Mouse (Mus musculus): ENCODE measurements around the gene Prpf8.
A peak's percentile ranks its signal among the peaks of the same experiment; 100 is the strongest.

Gene Prpf8

DNA sequence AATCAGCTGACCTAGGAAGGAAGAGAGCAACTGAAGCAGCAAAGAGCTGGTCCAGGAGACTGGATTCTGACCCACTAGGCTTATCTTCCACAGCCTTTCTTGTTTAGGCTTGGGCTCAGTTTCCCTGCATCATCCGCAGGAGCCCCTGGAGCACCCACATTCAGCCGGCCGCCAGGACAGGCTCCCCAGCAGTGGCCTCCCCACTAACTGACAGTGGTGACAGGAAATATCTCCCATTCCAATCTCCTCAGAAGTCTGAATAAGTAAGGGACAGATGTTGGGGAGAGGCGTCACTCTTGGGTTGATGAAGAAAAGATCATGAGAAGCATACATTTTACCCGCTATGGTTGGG is 26.9 kb upstream of the Prpf8 start:
- DNase-seq (ENCODE audit: low spot score in 2 of 2): no peak

DNA sequence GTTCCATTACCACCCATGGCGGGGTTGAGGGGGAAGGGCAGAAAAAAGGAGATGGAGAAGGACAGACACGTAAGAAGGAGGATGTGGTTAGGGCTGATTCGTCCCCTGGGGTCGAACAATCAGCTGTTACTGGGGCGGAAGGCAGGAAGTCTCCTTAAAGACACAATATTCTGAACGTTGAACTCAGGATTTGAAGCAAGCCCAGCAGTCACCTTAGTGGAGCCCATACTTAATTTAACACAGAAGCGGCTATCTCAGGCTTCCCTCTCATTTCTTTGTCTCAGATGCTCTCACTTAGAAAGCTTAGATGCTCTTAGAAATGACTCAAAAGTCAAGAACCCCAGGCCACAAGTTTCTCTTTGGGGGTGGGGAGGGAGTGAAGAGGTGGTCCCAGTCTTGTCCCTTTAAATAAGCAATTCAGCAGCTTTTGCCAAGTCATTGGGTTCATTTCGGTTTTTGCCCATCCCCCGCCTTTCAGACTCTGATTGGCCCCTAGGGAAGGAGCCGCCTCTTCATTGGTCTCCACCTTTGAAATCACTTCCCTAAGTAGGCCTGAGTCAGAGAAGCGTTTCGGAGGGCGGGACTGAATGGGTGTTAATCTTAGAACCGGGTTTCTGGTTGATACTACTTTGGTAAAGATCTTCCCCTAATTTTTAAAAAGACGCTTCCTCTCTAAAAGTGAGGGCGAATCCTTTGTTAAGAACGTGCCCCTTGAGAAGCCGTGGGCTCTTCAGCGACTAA is 26.3 kb upstream of the Prpf8 start:
- DNase-seq (ENCODE audit: low spot score in 2 of 2): peak; percentile 91

DNA sequence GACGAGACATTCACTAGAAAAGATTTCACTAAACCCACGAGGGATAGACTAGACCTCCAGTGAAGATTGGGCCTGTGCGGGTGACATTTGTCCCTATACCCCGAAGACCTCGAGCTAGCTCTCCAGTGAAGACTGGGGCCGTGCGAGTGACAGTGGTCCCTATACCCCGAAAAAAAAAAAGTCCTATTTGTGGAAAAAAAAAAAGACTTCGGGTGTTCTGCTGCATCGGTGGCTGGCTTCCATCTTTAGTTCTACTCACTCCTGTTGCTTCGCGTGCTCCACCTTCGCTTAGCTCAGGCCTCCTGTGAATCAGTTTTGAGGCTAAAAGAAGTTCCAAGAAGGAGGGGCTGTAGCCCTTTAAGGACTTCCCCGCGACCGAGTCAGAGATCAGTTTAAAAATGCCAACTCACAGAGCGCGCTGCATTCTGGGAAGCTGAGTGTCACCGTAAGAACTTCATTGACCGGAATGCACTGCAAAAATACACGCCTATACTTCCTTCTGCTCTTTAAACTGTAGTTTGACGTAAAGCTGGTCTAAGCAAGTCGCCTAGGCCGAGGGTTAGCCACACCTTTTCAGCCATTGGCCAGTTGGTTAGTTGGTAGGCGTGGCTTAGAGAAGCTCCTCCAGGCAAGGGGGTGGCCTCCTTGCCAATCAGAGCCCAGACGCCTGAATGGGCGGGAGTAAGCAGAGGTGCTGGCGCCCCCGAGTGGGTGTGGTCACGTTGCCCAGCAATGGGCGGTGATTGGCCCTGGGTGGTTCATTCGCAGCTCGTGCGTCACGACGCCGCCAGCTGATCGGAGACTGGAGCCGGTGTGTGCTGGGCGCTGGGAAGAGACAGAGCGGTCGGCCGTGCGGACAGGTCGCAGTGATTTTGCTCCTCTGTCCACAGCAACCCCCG is 25.5 kb upstream of the Prpf8 start, which contains the start of gene Tlcd2:
Gene Tlcd2 (plus strand): TSS at position 872 of the 899 bp plus-strand sequence.
- peak; percentile 99 for DNase-seq (ENCODE audit: low spot score in 2 of 2)

DNA sequence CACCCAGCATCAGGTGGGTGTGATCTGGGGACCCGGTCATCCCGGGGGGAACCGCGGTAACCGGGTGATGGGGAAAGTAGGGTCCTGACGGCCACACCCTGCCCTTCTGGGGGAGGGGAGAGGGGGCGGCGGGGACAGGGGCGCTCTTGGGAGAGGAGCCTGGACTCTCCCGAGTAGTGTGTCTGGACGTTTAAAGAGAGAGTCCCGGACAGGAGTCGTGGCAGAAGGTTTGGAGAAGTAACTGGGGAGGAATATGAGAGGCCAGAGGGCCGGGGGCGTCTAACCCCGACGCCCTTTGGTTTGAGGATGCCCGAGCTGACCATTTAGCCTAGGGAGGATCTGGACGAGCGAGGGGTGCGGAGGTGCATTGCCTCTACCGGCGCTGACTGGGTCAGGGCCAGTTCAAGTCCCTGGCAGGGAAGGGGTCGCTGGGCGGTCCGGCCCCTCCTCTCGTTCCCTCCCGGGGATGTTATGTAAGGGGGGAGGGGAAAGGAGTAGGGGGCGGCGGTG is 24.8 kb upstream of the Prpf8 start:
- no peak for DNase-seq (ENCODE audit: low spot score in 2 of 2)

DNA sequence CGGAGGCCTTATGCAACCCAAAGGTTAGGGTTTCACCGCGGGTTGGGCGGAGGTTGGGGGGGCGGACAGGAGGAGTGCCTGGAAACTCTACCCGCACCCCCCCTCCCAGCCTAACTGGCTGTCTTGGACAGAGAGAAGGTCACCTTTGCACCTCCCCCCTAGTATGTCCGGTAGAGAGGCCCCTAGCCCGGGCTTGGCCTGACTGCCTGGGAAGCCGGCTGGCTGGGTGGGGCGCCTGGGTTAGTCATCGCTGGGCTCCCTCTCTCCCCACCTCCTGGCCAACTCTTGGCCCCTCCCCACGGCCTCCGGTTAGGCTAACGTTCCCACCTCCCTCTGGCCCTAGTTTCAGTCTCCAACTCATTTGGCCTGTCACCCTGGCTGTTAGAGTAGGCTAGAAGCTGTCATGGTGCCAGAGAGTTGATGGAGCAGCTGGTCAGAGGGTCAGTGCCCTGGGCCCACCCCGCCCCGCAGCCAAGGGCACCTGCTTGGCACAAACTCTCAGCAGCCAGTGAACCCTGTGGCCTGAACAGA is 24.3 kb upstream of the Prpf8 start:
- no peak for DNase-seq (ENCODE audit: low spot score in 2 of 2)

DNA sequence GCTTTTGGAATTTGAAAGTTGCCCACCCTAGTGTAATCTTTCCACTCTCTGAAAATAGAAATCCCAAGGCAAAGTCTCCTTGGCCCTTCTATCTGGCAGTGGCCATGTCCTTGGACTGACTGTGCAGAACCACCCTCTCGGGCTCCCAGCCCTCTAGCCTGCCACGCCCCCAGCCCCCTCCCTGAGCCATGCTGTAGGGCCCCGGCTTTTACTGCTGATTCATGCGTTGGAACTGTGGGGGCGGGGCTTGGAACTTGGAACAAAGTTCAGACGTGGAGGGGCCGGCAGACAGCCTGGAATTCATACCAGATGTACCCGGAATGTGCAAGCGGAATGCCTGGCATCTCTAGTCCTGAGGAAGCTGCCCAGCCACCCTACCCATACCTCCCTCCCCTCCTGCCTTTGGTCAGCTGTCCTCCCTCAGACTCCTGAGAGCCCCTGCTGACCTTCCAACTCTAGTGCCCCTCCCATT is 23.7 kb upstream of the Prpf8 start:
- DNase-seq (ENCODE audit: low spot score in 2 of 2): peak; percentile 59

DNA sequence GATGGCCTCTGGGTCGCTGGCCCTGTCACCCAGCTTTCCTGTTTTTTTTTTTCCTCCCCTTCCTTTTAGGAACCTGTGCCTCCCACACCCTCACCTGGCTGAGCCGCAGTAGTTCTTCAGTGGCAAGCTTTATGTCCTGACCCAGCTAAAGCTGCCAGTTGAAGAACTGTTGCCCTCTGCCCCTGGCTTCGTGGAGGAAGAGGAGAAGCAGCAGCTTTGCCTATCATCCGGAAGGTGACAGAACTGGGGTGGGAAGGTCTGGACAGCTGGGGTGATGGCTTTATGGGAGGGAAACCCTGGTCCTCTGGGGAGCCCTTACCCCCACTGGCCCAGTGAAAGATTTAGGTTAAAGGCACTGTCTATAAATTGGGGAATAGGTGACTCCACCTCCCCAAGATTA is 23.0 kb upstream of the Prpf8 start:
- DNase-seq (ENCODE audit: low spot score in 2 of 2): no peak

DNA sequence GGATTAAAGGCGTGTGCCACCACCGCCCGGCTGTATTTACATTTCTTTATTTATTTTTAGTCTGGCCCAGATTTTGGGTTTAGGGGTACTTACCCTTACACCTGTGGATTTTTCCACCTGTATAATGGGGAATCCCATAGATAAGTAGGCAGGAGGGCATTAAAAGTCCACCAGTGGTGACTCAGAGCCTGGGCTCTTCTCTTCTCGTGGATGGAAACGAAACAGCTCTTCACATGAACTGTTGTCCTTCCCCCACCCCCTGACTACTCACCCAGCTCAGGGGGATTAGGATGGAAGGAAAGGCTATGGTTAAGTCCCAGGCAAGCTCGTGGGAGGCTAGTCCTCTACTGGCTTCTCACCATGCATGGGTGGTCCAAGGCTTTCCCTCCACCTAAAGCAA is 22.2 kb upstream of the Prpf8 start:
- no peak for DNase-seq (ENCODE audit: low spot score in 2 of 2)

DNA sequence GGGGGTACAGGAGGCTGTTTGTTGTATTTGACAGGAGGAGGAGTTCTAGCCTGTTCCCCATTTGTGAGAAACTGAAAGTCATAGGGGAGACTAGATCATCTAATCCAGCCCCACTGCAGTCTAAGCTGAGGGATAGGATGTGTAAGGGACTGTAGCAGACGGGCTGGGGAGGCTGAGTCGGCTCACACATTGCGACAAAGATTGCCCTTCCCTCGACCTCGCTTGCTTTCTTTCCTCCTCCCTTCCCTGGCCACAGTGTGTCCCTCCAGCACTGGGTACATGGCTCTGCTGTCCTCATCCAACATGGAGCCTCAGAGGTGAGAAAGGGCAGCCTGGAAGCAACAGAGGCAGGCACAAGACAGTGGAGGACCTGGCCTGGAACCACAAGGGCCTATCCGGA is 21.6 kb upstream of the Prpf8 start:
- no peak for DNase-seq (ENCODE audit: low spot score in 2 of 2)

DNA sequence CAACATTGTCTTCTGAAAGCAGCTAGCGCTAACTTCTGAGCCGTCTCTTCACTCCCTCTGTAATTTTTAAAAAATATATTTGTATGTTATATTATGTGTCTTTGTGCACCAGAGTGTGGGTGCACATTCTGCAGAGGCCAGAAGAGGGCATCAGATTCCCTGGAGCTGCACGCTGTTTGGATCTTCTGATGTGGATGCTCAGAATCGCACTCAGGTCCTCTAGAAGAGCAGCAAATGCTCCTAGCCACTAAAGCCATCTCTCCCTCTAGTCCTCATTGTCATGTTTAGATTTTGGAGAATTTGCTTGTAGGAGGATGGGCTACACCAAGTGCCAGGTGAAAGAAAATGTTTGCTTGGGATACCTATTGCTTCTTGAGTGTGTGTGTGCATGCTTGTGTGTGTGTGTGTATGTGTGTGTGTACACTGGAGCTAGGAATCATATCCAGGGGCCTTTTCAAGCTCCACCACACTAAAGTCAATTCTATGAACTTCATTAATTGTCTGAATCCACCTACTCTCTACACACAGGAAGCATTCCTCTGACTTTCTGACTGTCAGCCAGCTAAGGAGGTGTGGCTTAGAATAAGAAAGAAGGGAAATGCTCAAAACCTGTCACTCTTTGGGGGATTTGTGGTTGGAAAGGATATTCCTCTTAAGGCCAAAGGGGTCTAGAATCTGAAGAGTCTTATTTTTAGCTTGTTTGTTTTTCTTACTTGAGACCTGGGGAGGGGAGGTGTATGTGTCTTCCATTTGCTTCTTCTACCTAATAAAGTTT is 19.7 kb upstream of the Prpf8 start:
- DNase-seq (ENCODE audit: low spot score in 2 of 2): no peak

DNA sequence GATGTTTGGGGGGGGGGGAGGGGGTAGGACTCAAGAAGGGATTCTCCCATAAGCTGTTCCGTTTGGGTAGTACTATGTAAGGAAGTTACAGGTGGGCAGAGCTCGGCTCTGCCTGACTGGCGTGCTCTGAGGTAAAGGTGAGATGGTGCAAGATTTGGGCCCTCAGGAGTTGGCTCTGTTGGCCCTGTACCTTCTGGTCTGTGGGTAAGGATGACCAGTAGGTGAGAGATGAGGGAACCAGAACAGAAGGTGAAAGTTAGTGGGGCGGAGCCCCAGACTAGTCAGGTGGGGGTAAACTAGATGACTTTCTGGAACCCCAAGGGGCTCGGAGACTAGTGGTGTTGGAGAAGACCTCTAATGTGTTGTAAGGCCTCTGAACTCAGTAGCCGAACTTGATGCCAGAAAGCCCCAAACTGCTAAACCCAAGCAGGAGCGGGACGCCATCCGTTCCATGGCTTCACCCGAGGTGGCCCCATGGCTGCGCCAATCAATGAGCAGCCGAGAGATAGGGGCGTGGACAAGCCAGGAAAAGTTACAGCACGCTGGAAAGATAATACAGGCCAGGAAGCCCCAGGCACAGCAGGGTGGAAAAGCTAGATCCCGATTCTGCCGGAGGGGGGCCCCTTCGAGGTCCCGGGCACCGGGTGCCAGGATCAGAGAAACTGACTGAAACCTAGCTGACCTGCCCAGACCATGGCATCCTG is 19.0 kb upstream of the Prpf8 start:
- DNase-seq (ENCODE audit: low spot score in 2 of 2): no peak

DNA sequence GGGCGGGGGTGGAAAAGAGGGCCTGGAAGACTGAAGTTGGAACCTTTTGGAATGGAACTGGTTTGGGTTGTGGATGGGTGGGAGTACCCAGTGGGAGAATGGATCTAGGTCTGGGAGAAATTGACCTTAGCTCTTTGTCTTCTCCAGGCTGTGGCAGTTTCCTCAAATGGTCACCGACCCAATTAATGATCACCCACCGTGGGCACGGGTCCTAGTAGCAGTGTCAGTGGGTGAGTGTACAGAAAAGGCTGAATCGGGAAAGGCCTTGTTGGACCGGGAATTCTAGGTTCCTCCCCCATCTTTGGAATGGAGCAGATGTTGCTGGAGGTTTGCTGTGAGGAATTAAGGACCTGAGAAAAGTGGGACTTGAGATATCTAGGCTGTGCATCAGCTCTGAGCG is 18.2 kb upstream of the Prpf8 start:
- DNase-seq (ENCODE audit: low spot score in 2 of 2): no peak

DNA sequence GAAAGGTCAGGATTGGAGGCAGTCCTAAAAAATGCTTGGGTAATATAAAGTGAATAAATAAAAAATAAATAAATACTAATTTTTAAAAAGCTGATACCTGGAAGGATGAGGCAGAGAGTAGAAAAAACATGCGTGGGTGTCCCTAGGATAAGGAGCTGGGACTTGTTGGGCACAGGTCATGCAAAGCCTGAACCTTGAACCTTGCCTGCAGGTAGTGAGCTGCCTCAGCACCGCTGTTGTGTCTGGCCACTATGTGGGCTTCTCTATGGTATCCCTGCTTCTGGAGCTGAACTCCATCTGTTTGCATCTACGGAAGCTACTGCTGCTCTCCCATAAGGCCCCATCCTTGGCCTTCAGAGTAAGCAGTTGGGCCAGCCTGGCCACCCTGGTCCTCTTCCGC is 17.4 kb upstream of the Prpf8 start:
- no peak for DNase-seq (ENCODE audit: low spot score in 2 of 2)

DNA sequence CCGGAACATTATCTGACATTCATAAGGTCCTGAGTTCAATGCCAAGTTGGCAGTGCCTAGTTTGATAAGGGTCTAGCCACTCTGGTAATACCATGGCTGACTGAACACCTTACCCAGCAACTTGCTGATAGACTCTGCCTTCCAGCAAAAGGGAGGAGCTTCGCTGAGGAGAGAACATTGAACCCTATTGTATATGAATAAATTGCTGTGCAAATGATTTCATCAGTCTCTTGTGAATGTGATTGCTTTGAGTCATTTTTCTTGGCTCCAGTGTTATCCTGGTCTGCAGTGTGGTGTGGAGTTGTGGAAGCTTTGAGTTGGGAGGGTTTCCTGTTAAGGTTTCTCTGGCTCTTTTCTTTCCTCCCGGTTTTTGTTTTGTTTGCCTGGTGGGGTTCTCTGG is 15.9 kb upstream of the Prpf8 start:
- DNase-seq (ENCODE audit: low spot score in 2 of 2): no peak

DNA sequence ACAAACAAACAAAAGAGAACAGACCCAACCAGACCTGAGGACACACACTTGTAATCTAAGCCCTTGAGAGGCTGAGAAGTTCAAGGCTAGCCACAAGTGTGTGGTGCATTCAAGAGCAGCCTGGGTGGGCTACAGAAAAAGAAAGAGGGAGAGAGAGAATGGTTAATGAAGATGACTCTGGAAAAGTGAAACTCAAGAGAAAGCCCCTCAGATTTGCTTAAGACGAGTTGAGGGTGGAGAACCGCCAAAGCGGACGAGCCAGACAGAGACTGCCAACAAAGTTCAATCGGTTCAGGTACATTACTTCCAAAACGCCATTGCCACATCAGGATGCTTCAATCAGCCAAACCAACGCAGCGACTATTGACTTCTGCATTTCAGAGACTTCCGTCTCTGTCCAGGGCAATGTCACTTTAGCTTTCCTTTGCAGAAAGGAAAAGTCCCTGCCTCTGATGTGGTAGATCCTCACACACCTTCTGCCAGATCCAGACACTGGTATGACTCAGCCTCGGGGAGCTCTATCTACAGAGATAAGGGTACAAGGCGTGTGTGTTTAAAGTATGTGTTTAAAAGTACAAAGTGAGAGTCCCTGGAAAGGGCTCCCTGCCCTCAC is 14.0 kb upstream of the Prpf8 start:
- no peak for DNase-seq (ENCODE audit: low spot score in 2 of 2)

DNA sequence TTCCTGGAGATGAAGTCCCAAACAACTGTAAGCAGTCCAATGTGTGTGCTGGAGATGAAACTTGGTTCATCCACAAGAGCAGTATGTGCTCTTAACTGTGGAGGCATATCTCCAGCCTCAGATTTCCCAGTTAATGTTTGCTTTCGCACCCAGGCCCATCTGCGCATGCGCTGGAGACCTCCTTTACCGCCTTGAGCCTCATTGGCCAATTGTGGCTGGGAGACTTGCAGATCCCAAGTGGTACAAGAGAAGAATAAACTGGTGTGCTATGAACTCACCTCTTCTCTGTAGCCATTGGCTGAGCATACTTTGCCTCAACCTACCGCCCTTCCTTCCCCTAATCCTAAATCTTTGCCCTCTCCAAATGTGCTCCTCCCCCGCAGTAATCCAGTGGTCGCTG is 13.2 kb upstream of the Prpf8 start:
- DNase-seq (ENCODE audit: low spot score in 2 of 2): no peak

DNA sequence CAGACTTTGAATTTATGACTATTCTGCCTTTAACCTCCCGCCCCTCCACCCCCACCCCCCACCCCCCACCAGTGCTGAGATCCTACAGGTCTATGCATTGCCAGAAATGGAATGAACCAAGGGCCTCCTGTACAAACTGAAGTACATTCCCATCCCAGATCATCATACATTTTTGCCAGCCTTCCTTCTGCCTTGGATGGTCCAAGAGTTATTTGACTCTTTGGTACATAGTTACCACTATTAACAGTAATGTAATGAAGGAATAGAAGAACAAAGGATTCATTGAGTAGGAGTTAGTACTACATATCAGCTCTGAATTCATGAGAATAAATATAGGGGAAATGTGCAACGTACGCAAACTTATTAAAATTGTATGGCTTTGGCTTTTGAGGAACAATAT is 424 bp upstream of the Prpf8 start:
- no peak for DNase-seq (ENCODE audit: low spot score in 2 of 2)

DNA sequence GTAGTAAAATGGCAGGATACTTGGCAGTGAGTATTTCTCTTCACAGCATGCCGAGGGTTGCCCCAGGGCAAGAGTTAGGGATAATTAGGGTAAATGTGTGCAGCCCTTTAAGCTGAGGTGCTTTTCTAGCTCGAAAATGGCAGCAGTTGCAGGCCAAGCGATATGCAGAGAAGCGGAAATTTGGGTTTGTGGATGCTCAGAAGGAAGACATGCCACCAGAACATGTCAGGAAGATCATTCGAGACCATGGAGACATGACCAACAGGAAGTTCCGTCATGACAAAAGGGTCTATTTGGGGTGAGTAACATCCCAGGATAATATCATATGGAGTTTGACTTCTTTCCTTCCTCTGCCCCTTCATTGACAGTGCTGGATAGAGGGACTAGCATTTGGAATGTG is 880 bp downstream of the Prpf8 start:
- no peak for DNase-seq (ENCODE audit: low spot score in 2 of 2)

DNA sequence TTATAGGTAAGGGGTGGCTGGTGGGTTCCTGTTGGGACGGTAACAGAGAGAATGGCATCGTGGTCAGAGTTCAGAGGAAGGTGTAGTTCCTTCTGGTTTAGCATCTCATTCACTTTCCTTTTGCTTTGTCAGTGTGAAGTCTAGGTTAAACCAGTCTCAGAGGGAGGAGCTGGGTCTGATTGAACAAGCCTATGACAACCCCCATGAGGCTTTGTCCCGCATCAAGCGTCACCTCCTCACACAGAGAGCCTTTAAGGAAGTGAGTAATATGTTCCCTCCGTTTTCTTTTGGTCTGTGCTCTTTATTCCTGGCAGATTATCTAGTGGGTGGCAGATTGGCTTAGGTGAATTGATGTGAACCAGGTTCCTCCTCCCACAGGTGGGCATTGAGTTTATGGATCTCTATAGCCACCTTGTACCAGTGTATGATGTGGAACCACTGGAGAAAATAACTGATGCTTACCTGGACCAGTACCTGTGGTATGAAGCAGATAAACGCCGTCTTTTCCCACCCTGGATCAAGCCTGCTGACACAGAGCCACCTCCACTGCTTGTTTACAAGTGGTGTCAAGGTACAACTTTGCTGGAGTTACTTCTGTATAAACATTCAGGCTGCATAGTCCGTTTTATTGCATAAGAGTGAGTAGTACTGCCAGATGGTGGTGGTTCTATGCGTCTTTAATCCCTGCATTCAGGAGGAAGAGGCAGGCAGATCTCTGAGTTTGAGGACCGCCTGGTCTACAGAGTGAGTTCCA is 7.9 kb downstream of the Prpf8 start:
- DNase-seq (ENCODE audit: low spot score in 2 of 2): no peak

DNA sequence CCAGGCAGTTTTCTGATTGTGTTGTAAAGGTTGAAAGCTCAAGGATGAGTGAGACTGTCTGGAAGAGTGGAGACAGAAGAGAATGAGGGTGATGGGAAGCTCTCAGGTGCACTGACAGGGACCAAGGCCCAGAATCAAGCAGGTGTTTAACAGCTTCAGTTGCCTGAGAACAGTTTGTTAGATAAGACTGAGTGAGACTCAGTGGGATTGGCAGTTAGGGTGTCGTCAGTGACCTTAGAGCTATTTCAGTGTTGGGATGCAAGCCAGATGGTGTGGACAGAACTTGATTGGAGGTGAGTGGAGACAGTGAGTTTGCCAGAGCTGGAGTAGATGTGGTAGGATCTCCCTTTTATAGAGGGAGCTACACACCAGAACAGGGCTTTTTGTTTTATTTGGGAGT is 11.5 kb downstream of the Prpf8 start:
- no peak for DNase-seq (ENCODE audit: low spot score in 2 of 2)
